Mouse (Mus musculus) natural killer cell, adult 2 months (primary cell): ENCODE results near the gene Rabgap1l.

ENCODE experiments used
- DNase-seq, 2 experiments: peaks; one replicate each; pipeline ENCODE4 v3.0.0; 2022; ENCODE audit warnings: low spot score in 2 of 2

Rabgap1l gene

DNA sequence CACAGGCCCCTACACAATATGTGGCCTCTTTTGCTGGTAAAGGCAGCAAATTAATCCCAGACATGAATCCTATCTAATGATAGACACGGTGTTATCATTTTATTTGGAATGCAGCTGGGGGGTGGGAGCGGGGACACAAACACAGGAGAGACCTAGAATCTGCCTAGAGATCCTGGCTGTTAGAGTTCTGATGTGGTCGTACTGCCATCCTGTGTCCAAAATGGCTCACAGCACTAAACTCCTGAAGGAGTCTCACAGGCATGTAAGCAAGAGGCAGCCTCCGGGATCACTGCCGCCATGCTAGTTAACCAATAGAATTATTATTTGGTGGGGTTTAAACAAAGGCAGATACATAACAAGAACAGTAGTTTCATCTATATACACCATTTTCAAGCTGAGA lies 608.5 kb downstream of the Rabgap1l start:
- DNase-seq = no peak

- no peak for DNase-seq
These were observed 611.8 kb downstream of the Rabgap1l start for GRCm38 (mm10) chr1:160181216-160181615.

DNA sequence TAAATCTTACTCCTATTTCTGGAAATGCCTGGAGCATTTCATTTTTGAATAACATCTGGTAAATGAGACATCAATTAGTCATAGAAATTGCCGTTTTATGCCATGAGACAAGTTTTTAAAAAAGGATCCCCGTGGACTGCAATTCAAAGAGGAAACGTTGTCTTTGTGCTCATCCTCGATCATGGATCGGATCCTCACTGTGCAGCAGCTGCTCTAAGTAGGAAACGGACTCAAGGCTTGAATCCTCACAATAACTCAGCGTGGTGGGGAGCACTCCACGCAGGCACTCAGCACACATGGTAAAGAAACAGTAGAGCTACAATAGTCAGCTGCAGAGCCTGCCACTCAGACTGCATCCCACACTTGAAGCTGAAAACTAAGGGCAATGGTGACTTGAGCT lies 616.1 kb downstream of the Rabgap1l start:
- no peak for DNase-seq
